Mouse (Mus musculus): ENCODE data around the gene Mrpl24. TPM values are rescaled to one million over a fixed set of nuclear protein-coding genes. Genes with fewer than 3 reads are reported as not detected.

Gene Mrpl24
- polyA plus RNA-seq, 1 experiment: 114 TPM

- peak overlapping the region; percentile 94 for H3K4me2 ChIP-seq (ENCODE audit: low read depth)
- TF ChIP-seq MYOG (IDR thresholded peaks at IDR 0.05; ENCODE audit: control insufficient read depth in 1 of 3, insufficient read depth in 1 of 3, insufficient read length in 2 of 3, low read depth in 2 of 3): no peak
- TF ChIP-seq POLR2AphosphoS2 (IDR thresholded peaks at IDR 0.05; ENCODE audit: insufficient read length, low read depth): no peak
- no peak for TF ChIP-seq TCF3 (IDR thresholded peaks at IDR 0.05; ENCODE audit: insufficient read length, low read depth)
- TF ChIP-seq SRF (IDR thresholded peaks at IDR 0.05; ENCODE audit: control insufficient read depth, insufficient read length, low read depth): no peak
- TF ChIP-seq USF1 (IDR thresholded peaks at IDR 0.05; ENCODE audit: low read depth): no peak
- no peak for TF ChIP-seq E2F4 (IDR thresholded peaks at IDR 0.05; ENCODE audit: insufficient read depth)
- no peak for TF ChIP-seq MAX (IDR thresholded peaks at IDR 0.05; ENCODE audit: low read depth)
- no peak for TF ChIP-seq REST (IDR thresholded peaks at IDR 0.05; ENCODE audit: insufficient read depth, insufficient read length)
- no peak for TF ChIP-seq POLR2A (IDR thresholded peaks at IDR 0.05; ENCODE audit: insufficient read length, low read depth)
- no peak for TF ChIP-seq CEBPB (IDR thresholded peaks at IDR 0.05; ENCODE audit: insufficient read depth, poor library complexity, severe bottlenecking)
- no peaks in the 10 kb centered on the region for H3K27me3 ChIP-seq (ENCODE audit: control insufficient read depth, insufficient read depth, insufficient read length)
- peaks cover 2% of the 10 kb centered on the region for H3K36me3 ChIP-seq (ENCODE audit: control insufficient read depth, insufficient read depth)
- peaks cover 64% of the 10 kb centered on the region for H3K79me2 ChIP-seq (ENCODE audit: control insufficient read depth, insufficient read depth)
- peak overlapping the region; percentile 76 for H3K4me3 ChIP-seq
- peak overlapping the region; percentile 95 for H3ac ChIP-seq (ENCODE audit: control insufficient read depth, insufficient read length)
Observed at GRCm38 (mm10) chr3:87907906-87908305, 11.4 kb upstream of the Mrpl24 start.

DNA sequence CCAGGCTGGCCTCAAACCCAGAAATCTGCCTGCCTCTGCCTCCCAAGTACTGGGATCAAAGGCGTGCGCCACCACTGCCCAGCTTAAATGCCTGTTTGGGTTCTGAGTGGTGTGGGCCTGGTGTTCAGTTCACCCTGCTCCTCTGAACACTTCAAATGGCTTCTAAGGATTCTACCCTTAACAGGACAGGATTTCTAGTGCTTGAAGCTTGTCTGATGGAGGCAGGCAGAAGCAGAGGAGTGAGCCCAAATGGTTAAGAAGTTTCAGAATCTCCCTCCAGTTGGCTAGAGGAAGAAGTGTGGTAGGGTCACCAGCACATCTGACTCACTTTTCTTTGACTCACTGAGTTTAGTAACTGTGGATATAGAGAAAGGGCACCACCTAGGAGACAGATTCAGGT lies 9.9 kb upstream of the Mrpl24 start:
- TF ChIP-seq MAX (IDR thresholded peaks at IDR 0.05; ENCODE audit: low read depth): no peak
- no peak for TF ChIP-seq TCF12 (IDR thresholded peaks at IDR 0.05; ENCODE audit: insufficient read depth, poor library complexity, severe bottlenecking)
- no peak for TF ChIP-seq SRF (IDR thresholded peaks at IDR 0.05; ENCODE audit: control insufficient read depth, insufficient read length, low read depth)
- TF ChIP-seq E2F4 (IDR thresholded peaks at IDR 0.05; ENCODE audit: insufficient read depth): no peak
- TF ChIP-seq MYOG (IDR thresholded peaks at IDR 0.05; ENCODE audit: control insufficient read depth in 1 of 3, insufficient read depth in 1 of 3, insufficient read length in 2 of 3, low read depth in 2 of 3): no peak
- no peak for TF ChIP-seq TCF3 (IDR thresholded peaks at IDR 0.05; ENCODE audit: insufficient read length, low read depth)
- no peak for TF ChIP-seq POLR2AphosphoS2 (IDR thresholded peaks at IDR 0.05; ENCODE audit: insufficient read length, low read depth)
- no peak for TF ChIP-seq MYOD1 (IDR thresholded peaks at IDR 0.05; ENCODE audit: control insufficient read depth in 1 of 3, insufficient read length in 2 of 3, low read depth in 2 of 3)
- no peak for TF ChIP-seq CEBPB (IDR thresholded peaks at IDR 0.05; ENCODE audit: insufficient read depth, poor library complexity, severe bottlenecking)
- no peak for TF ChIP-seq REST (IDR thresholded peaks at IDR 0.05; ENCODE audit: insufficient read depth, insufficient read length)
- no peak for TF ChIP-seq USF1 (IDR thresholded peaks at IDR 0.05; ENCODE audit: low read depth)
- TF ChIP-seq POLR2A (IDR thresholded peaks at IDR 0.05; ENCODE audit: insufficient read length, low read depth): no peak
- H3K36me3 ChIP-seq (ENCODE audit: control insufficient read depth, insufficient read depth): peaks cover 14% of the 10 kb centered on the region
- H3K27me3 ChIP-seq (ENCODE audit: control insufficient read depth, insufficient read depth, insufficient read length): no peaks in the 10 kb centered on the region
- H3K4me2 ChIP-seq (ENCODE audit: low read depth): peak overlapping the region; percentile 94
- H3ac ChIP-seq (ENCODE audit: control insufficient read depth, insufficient read length): no peak overlapping the region
- peaks cover 70% of the 10 kb centered on the region for H3K79me2 ChIP-seq (ENCODE audit: control insufficient read depth, insufficient read depth)
- H3K4me3 ChIP-seq: peak overlapping the region; percentile 76

GRCm38 (mm10) chr3:87909874-87910273 lies 9.4 kb upstream of the Mrpl24 start:
- no peak overlapping the region for H3ac ChIP-seq (ENCODE audit: control insufficient read depth, insufficient read length)
- H3K79me2 ChIP-seq (ENCODE audit: control insufficient read depth, insufficient read depth): peaks cover 70% of the 10 kb centered on the region
- H3K4me3 ChIP-seq: peak overlapping the region; percentile 76
- H3K4me2 ChIP-seq (ENCODE audit: low read depth): peak overlapping the region; percentile 94
- TF ChIP-seq POLR2A (IDR thresholded peaks at IDR 0.05; ENCODE audit: insufficient read length, low read depth) (no peak), TCF12 (IDR thresholded peaks at IDR 0.05; ENCODE audit: insufficient read depth, poor library complexity, severe bottlenecking) (no peak), USF1 (IDR thresholded peaks at IDR 0.05; ENCODE audit: low read depth) (no peak), MYOG (IDR thresholded peaks at IDR 0.05; ENCODE audit: control insufficient read depth in 1 of 3, insufficient read depth in 1 of 3, insufficient read length in 2 of 3, low read depth in 2 of 3) (no peak), MYOD1 (IDR thresholded peaks at IDR 0.05; ENCODE audit: control insufficient read depth in 1 of 3, insufficient read length in 2 of 3, low read depth in 2 of 3) (no peak), POLR2AphosphoS2 (IDR thresholded peaks at IDR 0.05; ENCODE audit: insufficient read length, low read depth) (peak; percentile 27), E2F4 (IDR thresholded peaks at IDR 0.05; ENCODE audit: insufficient read depth) (no peak), REST (IDR thresholded peaks at IDR 0.05; ENCODE audit: insufficient read depth, insufficient read length) (no peak)
- peaks cover 16% of the 10 kb centered on the region for H3K36me3 ChIP-seq (ENCODE audit: control insufficient read depth, insufficient read depth)
- no peaks in the 10 kb centered on the region for H3K27me3 ChIP-seq (ENCODE audit: control insufficient read depth, insufficient read depth, insufficient read length)

DNA sequence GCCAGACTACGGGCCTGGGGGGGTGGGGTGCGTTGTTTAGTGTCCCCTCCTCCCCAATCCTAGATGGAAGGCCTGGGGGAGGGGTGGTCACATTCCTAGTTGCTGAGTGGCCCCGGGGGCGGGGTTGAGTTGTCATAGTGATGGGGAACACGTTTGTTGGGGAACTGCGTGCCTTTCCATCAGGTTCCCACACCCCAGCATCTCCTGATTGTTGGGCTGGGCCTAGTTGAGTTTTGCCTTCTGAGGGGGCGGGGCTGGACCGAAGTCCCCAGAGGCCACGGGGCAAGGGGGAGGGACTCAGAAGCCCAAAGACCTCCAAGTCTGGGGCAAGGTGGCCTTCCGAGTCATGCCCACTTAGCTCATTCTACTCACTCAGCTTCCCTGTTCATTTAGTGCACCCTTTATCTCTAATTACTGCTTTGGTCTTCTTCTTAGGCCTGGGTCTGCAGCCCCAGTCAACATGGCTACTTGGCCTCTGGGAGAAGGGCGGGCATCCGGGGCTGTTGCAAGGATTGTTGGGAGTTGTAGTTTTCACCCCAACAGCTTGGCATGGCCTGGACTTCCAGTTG lies 8.6 kb upstream of the Mrpl24 start:
- H3K4me2 ChIP-seq (ENCODE audit: low read depth): peak overlapping the region; percentile 94
- H3K4me3 ChIP-seq: peak overlapping the region; percentile 76
- no peak for TF ChIP-seq MAX (IDR thresholded peaks at IDR 0.05; ENCODE audit: low read depth)
- no peak for TF ChIP-seq TCF12 (IDR thresholded peaks at IDR 0.05; ENCODE audit: insufficient read depth, poor library complexity, severe bottlenecking)
- TF ChIP-seq POLR2AphosphoS2 (IDR thresholded peaks at IDR 0.05; ENCODE audit: insufficient read length, low read depth): peak; percentile 54
- H3K27me3 ChIP-seq (ENCODE audit: control insufficient read depth, insufficient read depth, insufficient read length): no peaks in the 10 kb centered on the region
- peaks cover 17% of the 10 kb centered on the region for H3K36me3 ChIP-seq (ENCODE audit: control insufficient read depth, insufficient read depth)
- H3ac ChIP-seq (ENCODE audit: control insufficient read depth, insufficient read length): no peak overlapping the region
- peaks cover 70% of the 10 kb centered on the region for H3K79me2 ChIP-seq (ENCODE audit: control insufficient read depth, insufficient read depth)

DNA sequence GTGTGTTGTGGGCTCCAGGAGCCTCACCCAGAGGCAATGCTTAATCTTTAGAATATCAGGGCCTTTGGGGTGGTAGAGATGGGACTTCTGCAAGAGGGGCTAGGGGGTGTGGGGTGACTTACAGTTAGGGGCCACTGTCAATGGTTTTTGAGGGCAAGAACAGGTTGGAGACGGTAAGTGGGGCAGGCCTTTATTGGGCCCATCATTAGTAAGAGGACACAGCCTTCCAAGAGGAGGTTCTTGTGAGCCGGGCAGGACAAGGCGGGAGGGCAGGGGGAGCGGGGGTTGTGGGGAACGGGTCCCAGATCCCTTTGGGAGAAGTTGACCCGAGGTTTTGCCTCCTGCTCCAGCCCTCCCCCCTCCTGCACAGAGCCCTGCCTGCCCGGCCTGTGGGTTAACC lies 5.8 kb upstream of the Mrpl24 start:
- no peak overlapping the region for H3K4me2 ChIP-seq (ENCODE audit: low read depth)
- H3K36me3 ChIP-seq (ENCODE audit: control insufficient read depth, insufficient read depth): peaks cover 27% of the 10 kb centered on the region
- H3K79me2 ChIP-seq (ENCODE audit: control insufficient read depth, insufficient read depth): peaks cover 50% of the 10 kb centered on the region

More for the DNA sequence above, 5.8 kb upstream of the Mrpl24 start:
- no peak for TF ChIP-seq TCF12 (IDR thresholded peaks at IDR 0.05; ENCODE audit: insufficient read depth, poor library complexity, severe bottlenecking)
- no peak for TF ChIP-seq MAX (IDR thresholded peaks at IDR 0.05; ENCODE audit: low read depth)
- TF ChIP-seq POLR2AphosphoS2 (IDR thresholded peaks at IDR 0.05; ENCODE audit: insufficient read length, low read depth): no peak
- Histone ChIP-seq H3ac (ENCODE audit: control insufficient read depth, insufficient read length) (no peak overlapping the region), H3K27me3 (ENCODE audit: control insufficient read depth, insufficient read depth, insufficient read length) (no peaks in the 10 kb centered on the region), H3K4me3 (no peak overlapping the region)

Measured in myocyte (in vitro differentiated cells).